Mouse (Mus musculus): ENCODE results near the gene Srgap3.

The Srgap3 gene

DNA sequence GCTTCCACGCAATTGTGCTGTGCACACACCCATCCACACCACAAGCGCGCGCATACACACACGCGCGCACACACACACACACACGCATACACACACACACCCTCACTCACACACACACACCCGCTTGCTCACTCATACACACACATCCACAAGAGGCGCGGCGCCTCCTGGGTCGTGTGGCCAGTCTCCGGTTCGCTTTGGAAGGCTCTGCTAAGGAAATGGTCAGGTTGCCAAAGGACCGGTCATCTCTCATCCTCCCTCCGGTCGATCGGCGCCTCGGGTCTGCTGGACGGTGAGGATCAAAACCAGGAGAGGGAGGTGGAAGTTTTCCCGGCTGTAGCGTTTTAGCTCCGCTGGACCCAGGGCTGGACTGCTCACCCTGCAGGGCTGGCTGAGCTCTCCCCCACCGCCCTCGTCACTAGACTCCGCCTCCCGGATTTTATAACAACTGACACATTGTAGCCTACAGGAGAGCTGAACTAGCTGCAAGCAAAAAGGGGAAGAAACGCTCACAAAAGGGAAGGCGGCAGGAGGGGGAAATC is at the start of gene Srgap3:
Gene Srgap3, minus strand, starts transcription at position 372 of the 542 bp plus-strand sequence.
- peak; percentile 77 for DNase-seq (ENCODE audit: low read depth)

DNA sequence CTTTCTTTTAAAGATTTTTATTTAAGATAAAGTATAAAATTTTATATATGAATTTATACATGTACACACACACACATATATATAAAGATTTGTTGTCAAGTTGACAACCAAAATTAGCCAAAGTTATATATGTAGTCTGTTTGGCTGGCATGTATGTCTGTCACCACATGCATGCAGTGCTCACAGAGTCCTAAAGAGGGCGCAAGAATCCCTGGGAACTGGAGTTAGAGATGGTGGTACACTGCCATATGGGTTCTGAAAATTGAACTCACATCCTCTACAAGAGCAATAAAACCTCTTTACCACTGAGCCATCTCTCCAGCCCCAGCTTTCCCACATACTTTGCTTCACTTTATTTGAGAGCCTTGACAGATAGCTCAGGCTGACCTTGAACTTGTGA is 48.6 kb upstream of the Srgap3 start:
- no peak for DNase-seq (ENCODE audit: low read depth)

DNA sequence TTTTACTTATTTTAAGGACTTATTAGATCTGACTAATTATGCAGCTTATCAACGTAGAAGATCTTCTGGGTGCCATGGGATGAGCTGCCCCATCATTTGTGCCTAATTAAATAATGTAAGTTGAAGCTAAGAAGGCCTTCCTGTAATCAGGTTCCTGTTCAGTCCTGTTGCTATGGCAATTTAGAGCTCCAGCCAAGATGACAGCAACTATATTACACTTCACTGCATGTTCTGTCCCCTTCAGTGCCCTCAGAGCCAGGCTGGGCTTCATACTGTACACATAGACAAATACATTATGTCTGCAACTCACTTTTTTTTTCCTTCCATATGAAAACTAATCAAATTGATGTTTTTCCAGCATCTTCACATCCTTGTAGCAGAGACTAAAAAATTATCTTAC is 43.1 kb upstream of the Srgap3 start:
- DNase-seq (ENCODE audit: low read depth), result no peak

DNA sequence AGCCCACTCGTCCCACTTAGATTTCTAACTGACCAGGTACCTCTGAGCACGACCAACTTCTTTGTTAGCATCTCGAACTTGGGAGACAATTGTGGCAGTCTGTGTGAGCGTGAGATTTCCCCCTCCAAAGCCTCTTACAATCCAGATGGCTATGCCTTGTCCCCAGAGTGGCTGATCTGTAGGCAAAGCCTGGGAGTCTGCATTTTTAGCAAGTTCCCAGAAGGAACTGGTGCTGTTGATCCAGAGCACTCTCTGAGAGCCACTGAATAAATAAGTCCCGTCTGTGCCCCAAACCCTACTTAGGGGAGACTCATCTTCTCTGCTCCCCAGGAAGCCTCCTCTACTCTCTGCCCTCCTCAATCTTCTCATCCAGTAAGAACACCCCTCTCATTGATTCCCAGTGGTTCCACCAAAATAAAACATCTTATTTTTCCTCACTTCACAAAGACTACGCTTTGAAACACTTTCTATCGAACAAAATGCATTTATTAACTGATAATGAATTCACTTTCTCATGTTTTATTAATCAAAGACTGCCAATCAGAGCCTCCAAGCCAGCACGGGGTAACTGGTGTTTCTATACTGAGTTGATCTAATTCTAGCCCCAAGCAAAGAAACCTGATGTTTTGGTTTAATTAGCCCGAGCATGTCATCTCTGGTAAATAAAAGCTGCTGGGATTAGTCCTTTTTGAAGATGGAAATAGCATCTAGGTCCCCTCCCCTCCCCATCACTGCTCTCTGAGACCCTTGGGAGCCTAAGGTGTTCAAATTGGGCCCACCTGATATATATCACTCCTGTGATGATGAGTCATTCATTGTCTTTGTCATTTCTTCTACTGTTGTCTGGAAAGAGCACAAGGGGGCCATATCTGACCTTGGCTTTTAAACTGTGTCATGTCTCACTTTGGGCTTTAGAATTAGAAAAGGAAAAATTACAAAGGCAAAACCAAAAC is 38.6 kb upstream of the Srgap3 start:
- no peak for DNase-seq (ENCODE audit: low read depth)

DNA sequence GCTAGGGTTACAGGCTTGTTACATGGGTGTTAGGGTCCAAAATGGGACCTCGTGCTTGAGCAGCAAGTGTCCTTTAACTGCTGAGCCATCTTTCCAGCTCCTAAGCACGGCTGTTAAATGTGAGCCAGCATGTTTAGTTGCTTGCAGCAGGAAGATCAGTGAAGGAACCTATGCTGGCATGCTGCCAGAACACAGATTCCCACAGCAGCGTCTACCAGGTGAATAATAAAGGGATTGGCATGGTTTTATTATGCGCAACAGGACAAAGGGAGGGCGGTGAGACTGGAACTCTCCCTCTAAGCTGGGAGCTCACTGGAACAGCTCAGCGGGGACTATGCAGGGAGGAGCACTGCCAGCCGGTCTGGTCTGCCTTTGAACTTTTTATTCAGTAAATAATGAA is 35.2 kb upstream of the Srgap3 start:
- DNase-seq (ENCODE audit: low read depth), result no peak

DNA sequence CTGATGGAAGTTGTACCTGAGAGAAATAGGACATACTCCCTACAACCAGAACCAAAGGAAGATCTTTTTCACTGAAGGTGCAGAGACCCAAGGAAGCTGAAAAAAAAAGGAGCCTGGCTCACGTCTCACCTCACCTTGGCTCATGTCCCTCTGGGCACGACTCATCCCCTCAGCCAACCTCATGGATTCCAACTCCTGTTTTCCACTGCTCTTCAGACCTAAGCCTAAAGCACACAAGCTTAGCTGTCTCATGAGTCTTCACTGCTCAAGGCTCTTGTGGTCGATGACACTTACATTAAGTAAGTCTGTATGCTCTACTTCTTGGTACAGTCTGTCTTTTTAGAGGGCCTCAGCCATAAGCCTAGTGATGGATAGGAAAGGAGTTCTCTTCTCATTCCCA is 31.9 kb upstream of the Srgap3 start:
- DNase-seq (ENCODE audit: low read depth), result no peak

DNA sequence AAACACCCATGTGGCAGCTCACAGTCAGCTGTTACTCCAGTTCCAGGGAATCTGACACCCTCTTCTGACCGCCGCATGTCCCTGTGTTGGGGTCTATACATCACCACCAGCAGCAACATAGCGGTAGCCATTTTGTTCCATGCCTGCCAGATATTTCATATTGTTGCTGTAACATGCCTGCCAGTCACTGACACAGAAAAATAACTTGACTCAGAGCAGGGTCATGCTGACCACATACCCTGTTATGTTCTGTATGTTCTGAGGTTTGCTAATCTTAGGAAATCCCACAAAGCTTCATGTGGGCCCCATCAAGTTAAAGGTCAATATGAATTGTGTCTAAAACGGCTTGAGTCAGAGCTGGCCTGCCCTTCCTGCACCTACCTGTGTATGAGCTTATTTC is 30.2 kb upstream of the Srgap3 start:
- no peak for DNase-seq (ENCODE audit: low read depth)

DNA sequence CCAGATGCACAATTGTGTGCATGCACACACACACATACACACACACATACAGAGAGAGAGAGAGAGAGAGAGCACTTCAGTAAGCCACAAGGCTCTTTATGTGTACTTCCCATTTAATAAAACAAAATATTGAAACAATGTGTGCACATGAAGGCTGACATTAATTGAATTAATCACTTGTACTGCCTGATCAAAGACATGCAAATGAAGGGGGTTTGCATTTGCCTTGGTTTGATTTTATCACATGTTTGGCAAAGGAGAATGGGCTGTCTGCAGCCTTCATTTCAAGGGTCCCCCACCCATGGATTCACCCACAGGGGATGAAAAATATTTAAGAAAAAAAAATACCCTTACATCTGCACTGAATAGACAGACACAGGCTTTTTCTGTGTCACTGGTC is 29.5 kb upstream of the Srgap3 start:
- no peak for DNase-seq (ENCODE audit: low read depth)

DNA sequence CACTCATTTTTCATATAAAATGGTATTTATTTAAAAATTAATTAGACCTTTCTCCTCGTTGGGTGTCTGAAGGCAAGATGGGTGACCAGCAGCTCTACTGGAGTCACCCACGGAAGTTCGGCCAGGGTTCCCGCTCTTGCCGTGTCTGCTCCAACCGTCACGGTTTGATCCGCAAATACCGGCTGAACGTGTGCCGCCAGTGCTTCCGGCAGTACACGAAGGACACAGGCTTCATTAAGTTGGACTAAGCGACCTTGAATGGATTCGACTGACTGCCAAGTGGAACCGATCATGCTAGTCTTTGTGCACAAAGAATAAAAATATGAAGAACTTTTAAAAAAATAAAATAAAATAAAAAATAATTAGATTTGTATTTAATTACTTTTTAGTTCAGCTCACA is 29.1 kb upstream of the Srgap3 start:
- no peak for DNase-seq (ENCODE audit: low read depth)

DNA sequence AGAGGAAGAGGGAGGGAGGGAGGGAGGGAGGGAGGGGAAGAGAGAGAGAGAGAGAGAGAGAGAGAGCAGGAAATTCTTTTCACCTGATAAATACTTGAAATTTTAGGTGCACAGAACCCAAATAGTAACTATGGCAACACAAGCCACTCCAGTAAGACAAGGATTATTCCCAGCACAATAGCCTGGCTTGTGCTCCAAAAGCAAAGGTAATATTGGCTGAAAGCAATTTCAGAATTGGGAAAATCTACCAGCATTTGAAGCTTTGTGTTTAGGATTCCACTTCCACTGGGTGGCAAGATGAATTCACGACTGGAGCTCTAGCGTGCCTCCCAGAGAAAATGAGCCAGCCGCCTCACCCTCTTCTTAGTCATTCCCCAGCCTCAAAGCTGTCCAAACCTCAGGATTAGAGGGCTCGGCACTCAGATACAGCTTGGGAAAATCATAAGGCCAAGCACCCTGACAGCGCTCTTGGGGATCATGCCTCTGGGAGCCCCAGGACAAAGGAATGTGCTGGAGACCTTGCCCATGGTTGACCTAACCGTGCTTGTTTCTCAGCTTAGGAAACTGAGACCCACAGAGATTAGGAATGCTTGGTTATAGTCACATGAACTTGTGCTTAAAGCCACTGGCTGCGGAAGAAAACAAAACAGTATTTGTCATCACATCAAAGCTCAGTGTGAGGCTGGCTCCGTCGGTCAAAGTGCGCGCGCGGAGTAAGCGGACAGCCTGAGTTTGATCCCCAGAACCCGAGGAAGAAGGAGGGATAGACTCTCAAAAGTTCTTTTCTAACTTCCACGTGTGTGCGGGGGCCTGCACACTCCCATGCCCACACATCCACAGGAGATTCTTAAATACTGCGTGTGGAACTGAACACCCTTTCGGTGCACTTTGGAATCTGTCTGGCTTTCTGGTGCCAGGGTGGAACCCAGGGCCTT is 27.0 kb upstream of the Srgap3 start:
- no peak for DNase-seq (ENCODE audit: low read depth)

DNA sequence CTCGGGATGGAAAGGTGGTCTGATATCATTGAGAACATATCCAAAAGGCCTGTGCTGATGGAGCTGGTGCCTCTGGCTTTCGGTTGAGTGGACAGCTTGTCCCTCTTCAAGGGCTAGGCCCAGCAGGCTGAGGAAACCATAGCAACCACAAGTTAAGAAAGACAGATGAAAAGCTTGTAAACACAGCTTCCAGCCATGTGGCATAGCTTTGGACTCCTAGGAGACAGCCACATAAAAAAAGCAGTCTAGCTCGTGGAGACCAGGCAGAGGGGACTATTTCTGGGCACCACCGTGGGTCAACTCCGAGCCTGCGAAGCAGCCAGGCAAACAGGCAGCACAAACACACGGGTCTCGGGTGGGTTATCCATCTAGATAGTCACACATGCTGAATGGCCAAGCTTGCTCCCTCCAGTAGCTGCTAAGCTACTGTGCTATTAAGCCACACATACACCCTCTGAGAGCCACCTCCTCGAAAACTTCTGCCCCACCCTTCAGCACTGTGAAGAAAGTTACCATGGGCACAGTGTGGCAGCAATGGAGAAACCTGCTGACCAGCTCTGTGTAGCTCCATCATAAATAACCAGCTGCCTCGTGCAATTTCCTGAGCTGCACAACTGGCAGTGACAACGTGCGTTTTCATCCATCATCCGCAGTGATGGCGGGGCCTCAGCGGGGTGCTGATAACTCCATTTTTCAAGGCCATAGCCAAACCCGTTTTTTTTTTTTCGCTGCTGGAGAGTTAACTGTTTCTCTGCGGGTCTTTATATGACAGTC is 26.0 kb upstream of the Srgap3 start:
- no peak for DNase-seq (ENCODE audit: low read depth)

DNA sequence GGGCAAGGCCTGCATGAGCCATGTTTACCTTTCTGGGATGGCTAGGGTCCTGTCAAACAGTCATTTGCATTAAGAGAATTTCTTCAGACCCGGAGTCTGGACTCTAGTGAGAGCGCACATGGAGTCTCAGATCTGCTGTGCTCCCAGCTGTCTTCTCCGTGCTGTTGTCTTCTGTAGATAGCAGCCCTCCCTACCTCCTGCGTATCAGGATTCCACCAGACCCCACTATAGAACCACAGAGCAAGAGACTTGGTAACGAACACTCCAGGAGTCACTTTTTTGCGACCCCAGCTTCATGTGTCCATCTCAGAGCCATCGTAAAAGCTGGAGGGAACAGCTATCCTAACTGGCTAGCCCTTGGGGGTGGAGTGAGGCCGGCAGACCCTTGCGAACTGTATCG is 25.1 kb upstream of the Srgap3 start:
- no peak for DNase-seq (ENCODE audit: low read depth)

DNA sequence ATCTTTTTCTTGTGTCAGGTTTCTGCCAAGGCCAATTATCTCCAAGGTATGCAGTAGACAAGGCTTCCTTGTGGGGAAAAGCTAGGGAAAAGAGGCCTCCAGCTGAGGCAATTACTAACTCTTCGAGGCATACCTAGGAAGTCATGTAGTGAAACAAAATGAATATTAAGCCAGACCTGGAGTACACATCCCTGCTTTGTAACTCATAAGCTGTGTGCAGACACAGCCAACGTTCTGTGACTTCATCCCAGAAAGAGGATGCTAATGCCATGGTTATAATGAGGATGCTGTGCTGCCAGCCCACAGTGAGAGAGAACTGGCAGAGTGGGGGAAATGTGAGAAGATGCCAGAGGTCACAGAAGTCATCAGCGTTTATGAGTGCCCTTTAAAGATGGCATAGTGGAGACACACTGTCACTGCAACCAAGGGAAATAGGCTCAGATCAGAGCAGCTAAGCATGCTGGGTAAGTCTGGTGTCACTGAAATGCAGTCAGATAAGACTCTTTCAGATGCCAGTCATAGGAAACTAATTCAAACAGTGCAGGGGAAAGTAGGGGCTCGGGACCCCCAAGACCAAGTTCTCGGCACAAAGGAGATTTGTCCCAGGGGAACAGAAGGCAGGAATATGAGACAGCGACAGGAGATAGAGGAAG is 24.2 kb upstream of the Srgap3 start:
- DNase-seq (ENCODE audit: low read depth), result no peak

DNA sequence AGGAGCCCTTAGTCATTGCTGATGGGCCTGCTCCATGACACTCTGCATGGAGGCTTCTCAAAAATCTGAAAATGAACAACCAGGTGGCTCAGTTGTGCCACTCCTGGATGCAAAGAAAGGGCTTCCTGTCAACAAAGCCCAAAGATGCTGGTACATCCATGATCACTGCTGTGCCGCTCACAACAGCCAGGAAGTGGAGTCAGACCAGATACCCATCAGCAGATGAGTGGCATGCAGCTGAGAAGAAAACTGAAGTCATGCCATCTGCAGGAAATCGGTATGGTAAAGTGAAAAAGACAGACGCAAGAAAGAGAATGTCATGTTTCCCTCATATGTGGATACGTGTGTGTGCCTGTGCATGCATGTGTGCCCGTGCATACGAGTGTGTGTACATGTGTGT is 20.3 kb upstream of the Srgap3 start:
- DNase-seq (ENCODE audit: low read depth), result no peak

DNA sequence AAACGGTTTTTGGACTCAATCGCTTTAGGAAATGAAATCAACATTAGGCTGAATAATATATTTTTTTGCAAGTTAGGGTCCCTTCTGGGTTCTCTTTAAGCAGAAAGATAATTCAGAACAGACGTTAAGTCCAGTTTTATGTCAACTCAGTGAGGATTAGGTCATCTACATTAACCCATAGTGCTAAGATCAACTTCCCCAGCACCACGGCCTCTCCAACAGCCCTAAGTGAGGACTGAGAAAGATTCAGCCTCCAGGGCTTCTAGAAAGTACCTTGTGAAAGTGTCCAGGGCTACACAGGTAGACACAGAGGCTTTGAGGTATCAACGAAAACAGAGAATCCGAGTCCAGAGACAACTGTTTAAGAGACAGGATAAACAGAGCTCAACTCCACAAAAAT is 11.3 kb upstream of the Srgap3 start:
- no peak for DNase-seq (ENCODE audit: low read depth)

DNA sequence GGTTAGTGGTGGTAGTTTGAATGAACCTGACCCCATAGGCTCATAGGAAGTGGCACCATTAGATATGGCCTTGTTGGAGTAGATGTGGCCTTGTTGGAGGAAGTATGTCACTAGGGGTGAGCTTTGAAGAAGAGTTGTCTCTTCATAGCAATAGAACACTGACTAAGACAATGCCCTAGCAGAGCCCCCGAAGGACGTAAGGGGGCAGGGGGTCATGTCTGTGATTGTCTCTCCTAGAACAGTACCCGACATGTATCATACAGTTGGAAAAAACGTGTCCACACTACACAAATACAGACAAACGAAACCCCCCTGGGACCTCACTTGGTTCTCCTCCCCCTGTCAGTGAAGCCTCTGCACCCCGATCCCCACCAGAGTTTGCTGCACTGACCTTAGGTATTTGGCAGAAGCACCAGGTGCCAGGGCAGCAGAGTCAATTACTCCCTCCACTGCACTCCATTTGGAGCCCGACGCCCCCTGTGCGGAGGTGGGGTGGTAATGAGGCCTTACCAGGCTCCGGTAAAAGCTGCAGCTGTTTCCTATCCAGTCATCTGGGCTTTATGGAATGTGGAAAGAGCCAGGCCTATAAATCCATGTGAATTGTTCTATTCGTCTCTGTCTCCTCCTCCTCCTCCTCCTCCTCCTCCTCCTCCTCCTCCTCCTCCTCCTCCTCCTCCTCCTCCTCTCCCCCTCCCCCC is 10.7 kb upstream of the Srgap3 start:
- DNase-seq (ENCODE audit: low read depth), result no peak

DNA sequence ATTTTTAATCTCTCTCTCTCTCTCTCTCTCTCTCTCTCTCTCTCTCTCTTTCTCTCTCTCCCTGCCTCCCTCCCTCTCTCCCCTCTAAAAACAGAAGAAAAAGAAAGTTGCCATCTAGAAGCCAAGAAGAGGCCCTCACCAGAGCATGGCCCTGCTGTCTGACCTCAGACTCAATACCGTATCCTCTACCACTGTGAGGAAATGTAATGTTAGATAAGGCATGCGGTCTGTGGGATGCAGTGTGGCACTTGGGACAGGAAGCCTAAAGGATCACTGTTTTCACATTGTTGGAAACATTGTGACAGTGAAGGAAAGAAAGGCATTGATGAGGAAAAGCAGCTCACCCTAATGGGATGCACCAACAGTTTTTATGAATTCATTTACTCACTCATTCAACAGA is 8.7 kb upstream of the Srgap3 start:
- DNase-seq (ENCODE audit: low read depth), result no peak

DNA sequence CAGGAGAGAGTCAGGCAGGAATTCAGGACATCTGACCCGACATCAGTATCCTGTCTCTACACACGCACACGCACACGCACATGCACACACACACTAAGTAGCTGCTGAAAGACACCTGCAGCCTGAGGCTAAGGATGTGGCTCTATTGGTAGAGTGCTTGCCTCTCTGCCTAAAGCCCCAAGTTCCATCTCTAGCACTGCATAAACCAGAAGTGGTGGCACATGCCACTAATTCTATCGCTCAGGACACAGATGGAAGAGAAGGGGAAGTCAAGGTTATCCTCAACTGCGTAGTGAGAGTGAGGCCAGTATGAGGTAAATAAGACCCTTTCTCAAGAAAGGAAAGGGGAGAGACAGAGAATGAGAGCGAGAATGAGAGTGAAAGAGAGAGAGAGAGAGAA is 6.8 kb upstream of the Srgap3 start:
- DNase-seq (ENCODE audit: low read depth), result no peak

DNA sequence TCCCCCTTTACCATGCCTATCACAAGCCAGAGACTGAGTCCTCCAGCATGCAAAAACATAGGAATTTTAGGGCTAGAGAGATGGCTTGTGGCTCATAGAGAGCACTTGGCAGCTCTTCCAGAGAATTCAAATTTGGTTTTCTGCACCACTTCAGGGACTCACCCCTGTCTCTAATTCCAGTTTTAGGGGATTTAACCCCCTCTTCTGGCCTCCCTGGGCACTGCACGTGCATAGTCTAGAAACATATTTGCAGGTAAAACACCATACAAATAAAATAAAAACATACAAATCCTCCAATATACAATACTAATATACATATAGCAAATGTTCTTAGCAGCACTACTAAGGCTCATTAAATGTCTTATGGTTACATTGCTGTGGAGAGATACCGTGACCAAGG is 4.2 kb upstream of the Srgap3 start:
- DNase-seq (ENCODE audit: low read depth), result no peak

DNA sequence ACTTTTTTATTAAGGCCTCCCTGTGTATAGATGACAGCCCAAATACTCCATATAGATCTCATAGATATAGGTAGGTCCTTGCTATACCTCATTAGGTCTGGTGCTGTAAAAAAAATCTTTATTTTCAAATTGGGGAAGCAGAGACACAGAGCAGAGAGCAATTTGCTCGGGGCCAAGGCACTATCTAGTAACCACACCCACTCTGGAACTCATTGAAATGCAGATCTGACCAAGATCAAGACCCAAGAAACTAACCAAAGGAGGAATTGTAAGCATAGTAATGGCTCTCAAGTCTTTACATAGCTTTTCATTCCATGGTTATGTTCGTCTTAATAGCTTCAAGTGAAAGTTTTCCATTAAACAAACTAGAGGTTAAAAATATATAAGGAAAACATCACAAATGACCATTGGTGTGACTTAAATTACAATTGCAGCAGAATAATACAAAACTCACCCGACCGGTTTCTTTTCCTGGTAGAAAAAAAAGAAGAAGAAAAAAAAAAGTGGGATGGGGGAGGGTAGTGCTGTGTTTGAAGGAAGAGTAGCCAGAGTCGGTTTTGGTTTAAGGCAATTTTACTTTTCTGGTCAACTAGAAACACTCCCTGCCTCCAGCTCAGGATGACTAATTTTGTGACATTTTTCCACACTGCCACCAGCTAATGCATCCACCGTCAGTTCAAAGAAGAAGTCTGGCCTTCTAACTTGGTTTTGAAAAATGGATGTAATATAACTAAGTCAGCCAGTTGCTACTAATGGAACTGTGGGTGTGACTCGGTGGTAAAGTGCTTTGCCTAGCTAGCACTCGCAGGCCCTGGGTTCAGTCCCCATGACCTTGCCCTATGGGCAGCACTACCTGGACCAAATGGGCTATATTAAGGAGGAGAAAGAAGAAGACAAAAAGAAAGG is 3.4 kb upstream of the Srgap3 start:
- no peak for DNase-seq (ENCODE audit: low read depth)

All from c-Kit-positive CD71-negative TER-119-negative erythroid progenitor cells, embryonic 14.5 days (primary cell).